Mouse (Mus musculus): Measurements from ENCODE around the gene Esp18. TPM values are rescaled to one million over a fixed set of nuclear protein-coding genes. Genes with fewer than 3 reads are reported as not detected.

Gene Esp18
- polyA plus RNA-seq (2014; fragmentation: Nextera tagmentation; extraction: Ambion mirVana): not detected in 2 replicates

- Histone ChIP-seq H3K4me1 (ENCODE audit: control insufficient read depth in 2 of 2, insufficient read depth in 2 of 2, low read length in 2 of 2) (no peaks in the 10 kb centered on the region), H3K4me2 (ENCODE audit: low read length) (no peak within 1 kb of the TSS), H3K36me3 (ENCODE audit: control insufficient read depth, insufficient read depth, low read length) (no peaks in the 10 kb centered on the region), H3K9me3 (ENCODE audit: control insufficient read depth, low read length) (no peaks in the 10 kb centered on the region), H3K4me3 (ENCODE audit: control insufficient read depth in 1 of 2, insufficient read depth in 1 of 2, low read depth in 1 of 2, low read length in 2 of 2) (no peak within 1 kb of the TSS), H3K27ac (replicated peaks in 1 of 2; ENCODE audit: control insufficient read depth in 1 of 2, insufficient read depth in 1 of 2, low read depth in 2 of 2, low read length in 2 of 2) (no peak within 1 kb of the TSS), H3K27me3 (ENCODE audit: control insufficient read depth, insufficient read depth, low read length) (no peaks in the 10 kb centered on the region), H3K9ac (ENCODE audit: low read length) (no peak within 1 kb of the TSS)
- ATAC-seq (ENCODE audit: insufficient number of reproducible peaks, insufficient read depth, low FRiP score, low read depth): no peak
- WGBS: 58% methylated on average over 2 of the region's 2 CpGs
Observed at GRCm38 (mm10) chr17:39406059-39406458, at the start of gene Esp18. Esp18 (plus strand) TSS chr17:39406359.

GRCm38 (mm10) chr17:39363316-39363715 is 42.8 kb upstream of the Esp18 start:
- no peaks in the 10 kb centered on the region for H3K4me1 ChIP-seq (ENCODE audit: control insufficient read depth in 2 of 2, insufficient read depth in 2 of 2, low read length in 2 of 2)
- WGBS: 62% methylated on average over 3 of the region's 3 CpGs
- no peaks in the 10 kb centered on the region for H3K9me3 ChIP-seq (ENCODE audit: control insufficient read depth, low read length)
- H3K27me3 ChIP-seq (ENCODE audit: control insufficient read depth, insufficient read depth, low read length): no peaks in the 10 kb centered on the region
- no peak for ATAC-seq (ENCODE audit: insufficient number of reproducible peaks, insufficient read depth, low FRiP score, low read depth)
- H3K36me3 ChIP-seq (ENCODE audit: control insufficient read depth, insufficient read depth, low read length): no peaks in the 10 kb centered on the region
- no peak overlapping the region for H3K9ac ChIP-seq (ENCODE audit: low read length)
- H3K4me2 ChIP-seq (ENCODE audit: low read length): no peak overlapping the region
- no peak overlapping the region for H3K4me3 ChIP-seq (ENCODE audit: control insufficient read depth in 1 of 2, insufficient read depth in 1 of 2, low read depth in 1 of 2, low read length in 2 of 2)
- no peak overlapping the region for H3K27ac ChIP-seq (replicated peaks in 1 of 2; ENCODE audit: control insufficient read depth in 1 of 2, insufficient read depth in 1 of 2, low read depth in 2 of 2, low read length in 2 of 2)

Small RNA genes lying within 50 kb of the gene (microRNA-seq; reads per million reads assigned to microRNA genes)
- not detected for gene Gm26429

Other genes starting within 250 kb of the Esp18 start
- gene Esp16, start 129.8 kb downstream of the Esp18 start, polyA plus RNA-seq (2014; fragmentation: Nextera tagmentation; extraction: Ambion mirVana): not detected in 2 replicates
- gene Esp15, start 234.6 kb downstream of the Esp18 start, polyA plus RNA-seq (2014; fragmentation: Nextera tagmentation; extraction: Ambion mirVana): not detected in 2 replicates

Data from heart, embryonic 14.5 days (tissue).